Mouse (Mus musculus) CH12.LX (cell line): ENCODE data around the gene 4921524J17Rik. TPM values are rescaled to one million over a fixed set of nuclear protein-coding genes. Genes with fewer than 3 reads are reported as not detected.

ENCODE experiments used
- DNase-seq: peaks from one replicate; pipeline ENCODE4 v3.0.0-alpha.2; 2013; ENCODE audit errors: extremely low read depth
- H3K27ac ChIP-seq: 2 replicates; pipeline ENCODE4 v1.5.1; 2012; ENCODE audit warnings: low read depth, mild to moderate bottlenecking, control low read depth, moderate library complexity; ENCODE audit not compliant: insufficient read depth
- H3K27me3 ChIP-seq: replicated peaks from 2 replicates; pipeline ENCODE3; 2012; ENCODE audit warnings: inconsistent platforms
- H3K36me3 ChIP-seq, 2 experiments: replicated peaks in 1 of 2; 2 replicates each; pipeline versions ENCODE3 to v1.6.1; 2012; ENCODE audit warnings: inconsistent platforms in 1 of 2, low read length in 1 of 2, mild to moderate bottlenecking in 1 of 2, mixed read lengths in 1 of 2, moderate library complexity in 1 of 2; ENCODE audit not compliant: control insufficient read depth in 1 of 2, insufficient read depth in 1 of 2
- H3K4me1 ChIP-seq, 2 experiments: 2 replicates each; pipeline ENCODE4 v1.6.1; 2012; ENCODE audit warnings: inconsistent platforms in 1 of 2, moderate library complexity in 1 of 2; ENCODE audit not compliant: insufficient read depth in 2 of 2, control insufficient read depth in 1 of 2
- H3K4me2 ChIP-seq: 2 replicates; pipeline ENCODE4 v1.6.1; 2012; ENCODE audit warnings: low read depth, mild to moderate bottlenecking, control low read depth; ENCODE audit not compliant: poor library complexity, insufficient read depth, severe bottlenecking
- H3K4me3 ChIP-seq, 3 experiments: fragments of 150-350 bp in 1 of 3; sonication (generic) in 1 of 3; replicated peaks in 1 of 3; 2 replicates each; pipeline versions ENCODE3 to v1.5.1; 2011 to 2012; ENCODE audit warnings: low read depth in 2 of 3, low read length in 2 of 3, mild to moderate bottlenecking in 2 of 3, moderate library complexity in 2 of 3, control low read depth in 1 of 3, improper control_type of control experiment in 1 of 3, inconsistent platforms in 1 of 3, mixed read lengths in 1 of 3; ENCODE audit not compliant: poor library complexity in 1 of 3
- H3K79me2 ChIP-seq: replicated peaks from 2 replicates; pipeline ENCODE4 v1.6.1; 2012; ENCODE audit warnings: mild to moderate bottlenecking, moderate library complexity; ENCODE audit not compliant: control insufficient read depth, poor library complexity, insufficient read depth, severe bottlenecking; ENCODE audit errors: extremely low read depth
- H3K9ac ChIP-seq: 2 replicates; pipeline ENCODE4 v1.6.1; 2012; ENCODE audit warnings: low read depth, mild to moderate bottlenecking, control low read depth, moderate library complexity; ENCODE audit not compliant: insufficient read depth
- H3K9me3 ChIP-seq: replicated peaks from 2 replicates; pipeline ENCODE3; 2012; ENCODE audit warnings: low read length, inconsistent platforms, mixed read lengths
- BHLHE40 ChIP-seq: IDR thresholded peaks from 2 replicates; pipeline ENCODE4 v1.6.1; 2011; ENCODE audit warnings: mild to moderate bottlenecking, low read depth, low read length, improper control_type of control experiment
- CHD1 ChIP-seq: IDR thresholded peaks from 2 replicates; pipeline ENCODE4 v1.6.1; 2012; ENCODE audit warnings: low read depth, low read length, improper control_type of control experiment, inconsistent platforms
- CTCF ChIP-seq, 2 experiments: IDR thresholded peaks in 1 of 2; conservative IDR thresholded peaks in 1 of 2; 2 replicates each; pipeline ENCODE4 v1.5.1; 2011 to 2012; ENCODE audit warnings: low read depth in 2 of 2, low read length in 2 of 2, improper control_type of control experiment in 1 of 2, inconsistent platforms in 1 of 2, mild to moderate bottlenecking in 1 of 2, moderate library complexity in 1 of 2
- E2F4 ChIP-seq: IDR thresholded peaks from 2 replicates; pipeline ENCODE4 v1.6.1; 2011; ENCODE audit warnings: low read depth, low read length, improper control_type of control experiment; ENCODE audit not compliant: insufficient replicate concordance
- EP300 ChIP-seq: IDR thresholded peaks from 2 replicates; pipeline ENCODE4 v1.6.1; 2011; ENCODE audit warnings: low read length, improper control_type of control experiment
- GABPA ChIP-seq: IDR thresholded peaks from 2 replicates; pipeline ENCODE4 v1.6.1; 2012; ENCODE audit warnings: low read depth, low read length, improper control_type of control experiment, inconsistent platforms; ENCODE audit not compliant: insufficient replicate concordance
- HCFC1 ChIP-seq: IDR thresholded peaks from 2 replicates; pipeline ENCODE4 v1.6.1; 2012; ENCODE audit warnings: low read depth, mild to moderate bottlenecking, inconsistent platforms, low read length, improper control_type of control experiment
- IRF4 ChIP-seq: IDR thresholded peaks from 2 replicates; pipeline ENCODE4 v1.6.1; 2014; ENCODE audit warnings: low read depth, mild to moderate bottlenecking, inconsistent platforms, low read length, improper control_type of control experiment
- JUND ChIP-seq: conservative IDR thresholded peaks from 2 replicates; pipeline ENCODE4 v1.6.1; 2011; ENCODE audit warnings: low read depth, low read length, improper control_type of control experiment
- MAZ ChIP-seq: IDR thresholded peaks from 2 replicates; pipeline ENCODE4 v1.6.1; 2012; ENCODE audit warnings: low read depth, mild to moderate bottlenecking, inconsistent platforms, low read length, improper control_type of control experiment, moderate library complexity
- MEF2A ChIP-seq: IDR thresholded peaks from 2 replicates; pipeline ENCODE4 v1.6.1; 2014; ENCODE audit warnings: low read depth, mild to moderate bottlenecking, inconsistent platforms, low read length, improper control_type of control experiment, borderline replicate concordance
- MXI1 ChIP-seq: IDR thresholded peaks from 2 replicates; pipeline ENCODE4 v1.6.1; 2011; ENCODE audit warnings: mild to moderate bottlenecking, low read depth, low read length, improper control_type of control experiment
- MYC ChIP-seq: IDR thresholded peaks from 2 replicates; pipeline ENCODE4 v1.6.1; 2011; ENCODE audit warnings: low read depth, mild to moderate bottlenecking, improper control_type of control experiment, low read length
- POLR2AphosphoS2 ChIP-seq: IDR thresholded peaks from 2 replicates; pipeline ENCODE4 v1.6.1; 2011; ENCODE audit warnings: low read depth, low read length, improper control_type of control experiment
- RCOR1 ChIP-seq: conservative IDR thresholded peaks from 2 replicates; pipeline ENCODE4 v1.6.1; 2012; ENCODE audit warnings: low read depth, mild to moderate bottlenecking, inconsistent platforms, low read length, improper control_type of control experiment
- TBP ChIP-seq: conservative IDR thresholded peaks from 2 replicates; pipeline ENCODE4 v1.6.1; 2011; ENCODE audit warnings: low read depth, low read length, improper control_type of control experiment
- UBTF ChIP-seq: IDR thresholded peaks from 2 replicates; pipeline ENCODE4 v1.6.1; 2012; ENCODE audit warnings: low read depth, mild to moderate bottlenecking, inconsistent platforms, low read length, improper control_type of control experiment, moderate library complexity
- USF2 ChIP-seq: conservative IDR thresholded peaks from 2 replicates; pipeline ENCODE4 v1.6.1; 2011; ENCODE audit warnings: low read depth, low read length, improper control_type of control experiment
- ZC3H11A ChIP-seq: IDR thresholded peaks from 2 replicates; pipeline ENCODE4 v1.6.1; 2012; ENCODE audit warnings: low read depth, mild to moderate bottlenecking, inconsistent platforms, low read length, improper control_type of control experiment
- ZKSCAN1 ChIP-seq: IDR thresholded peaks from 2 replicates; pipeline ENCODE4 v1.6.1; 2012; ENCODE audit warnings: low read depth, inconsistent platforms, low read length, improper control_type of control experiment, borderline replicate concordance
- ZMIZ1 ChIP-seq: IDR thresholded peaks from 2 replicates; pipeline ENCODE4 v1.6.1; 2012; ENCODE audit warnings: low read depth, mild to moderate bottlenecking, inconsistent platforms, low read length, improper control_type of control experiment
- ZNF384 ChIP-seq: IDR thresholded peaks from 2 replicates; pipeline ENCODE4 v1.6.1; 2012; ENCODE audit warnings: low read depth, low read length, improper control_type of control experiment, inconsistent platforms
- dilution Hi-C: fragments of 300-500 bp; cut with MboI; formaldehyde crosslinking; loops from 2 replicates; pipeline ENCODE4 v1.14.3; 2020; ENCODE audit warnings: low sequenced_read_pairs; ENCODE audit not compliant: extremely low pct_unique_long_range_greater_than_20kb, extremely low pct_ligation_motif_present
- in situ Hi-C: fragments of 300-500 bp; cut with MboI; formaldehyde crosslinking; loops from 3 replicates; pipeline ENCODE4 v1.14.3; 2019; ENCODE audit warnings: low sequenced_read_pairs, low pct_ligation_motif_present, low pct_unique_long_range_greater_than_20kb, mixed read lengths
- polyA plus RNA-seq: library from polyadenylated mRNA; unstranded; fragments of >175 nt; gene quantifications from 2 replicates; pipeline ENCODE4 v1.2.1, GENCODE M21; 2012; ENCODE audit warnings: low read depth; ENCODE audit not compliant: insufficient read length
- total RNA-seq, 2 experiments: library from RNA; depleted of rRNA; stranded (reverse); fragments of 300-350 nt in 1 of 2; fragments of >200 nt in 1 of 2; gene quantifications; 2 replicates each; pipeline ENCODE4 v1.2.3; 2012 to 2014

4921524J17Rik gene
- total and polyA plus RNA-seq, 3 experiments, result 10.3 to 28.8 (median 25.1) TPM

GRCm38 (mm10) chr8:85466056-85466455, 33.4 kb upstream of the 4921524J17Rik start:
- Histone ChIP-seq H3K4me3 (no peak overlapping the region), H3K9ac (no peak overlapping the region), H3K36me3 (no peaks in the 10 kb centered on the region), H3K79me2 (no peaks in the 10 kb centered on the region), H3K4me1 (peaks cover 2 to 18% of the 10 kb centered on the region in 2 experiments; a peak in 2 of 4 replicates), H3K9me3 (no peaks in the 10 kb centered on the region), H3K27ac (no peak overlapping the region), H3K4me2 (no peak overlapping the region)
- in situ Hi-C loops (loop anchor here (25.0 kb wide), 1 partner anchor 196 kb away; no protein-coding TSS in a partner anchor), dilution Hi-C loops (no loop called here)
- DNase-seq, result no peak
- TF ChIP-seq ZC3H11A (no peak), ZMIZ1 (no peak), E2F4 (no peak), MEF2A (no peak), GABPA (no peak), JUND (no peak), TBP (no peak), RCOR1 (no peak), USF2 (no peak), POLR2AphosphoS2 (no peak), MYC (no peak), MXI1 (no peak), ZNF384 (no peak), MAZ (no peak)
- TF ChIP-seq, all 38 proteins: peak for 0
- no peaks in the 10 kb centered on the region for H3K27me3 ChIP-seq

GRCm38 (mm10) chr8:85464316-85464715, 31.7 kb upstream of the 4921524J17Rik start:
- TF ChIP-seq E2F4, result no peak
- no peak for TF ChIP-seq CTCF (conservative IDR thresholded peaks at IDR 0.05 in 1 of 2, IDR thresholded peaks at IDR 0.05 in 1 of 2; ENCODE audit: low read depth in 2 of 2, low read length in 2 of 2)
- no peak for TF ChIP-seq CHD1
- no peak for TF ChIP-seq EP300
- no peak for TF ChIP-seq IRF4
- no peak for TF ChIP-seq MYC
- no peak for TF ChIP-seq ZKSCAN1
- no peak for TF ChIP-seq HCFC1
- TF ChIP-seq GABPA, result no peak
- TF ChIP-seq UBTF, result no peak
- TF ChIP-seq BHLHE40, result no peak
- no peak overlapping the region for H3K4me3 ChIP-seq
- no peak for DNase-seq
- no peaks in the 10 kb centered on the region for H3K9me3 ChIP-seq
- no peak overlapping the region for H3K4me2 ChIP-seq
- no peak overlapping the region for H3K27ac ChIP-seq
- H3K79me2 ChIP-seq, result no peaks in the 10 kb centered on the region
- in situ Hi-C loops (loop anchor here (25.0 kb wide), 1 partner anchor 198 kb away; no protein-coding TSS in a partner anchor), dilution Hi-C loops (no loop called here)
- H3K36me3 ChIP-seq, result no peaks in the 10 kb centered on the region
- no peaks in the 10 kb centered on the region for H3K27me3 ChIP-seq
- H3K9ac ChIP-seq, result no peak overlapping the region
- peaks cover 2 to 18% of the 10 kb centered on the region in 2 experiments; a peak in 2 of 4 replicates for H3K4me1 ChIP-seq
